Mouse (Mus musculus): Measurements from ENCODE around the gene Grik3. TPM values are rescaled to one million over a fixed set of nuclear protein-coding genes. Genes with fewer than 3 reads are reported as not detected.
"Not testable (repeated sequence)": the region's sequence is repeated elsewhere in the genome, so short reads cannot be mapped to it uniquely, and the experiment has no call there.

Gene Grik3
- total RNA-seq, 1 experiment from 2014 or later: 0.30 TPM

DNA sequence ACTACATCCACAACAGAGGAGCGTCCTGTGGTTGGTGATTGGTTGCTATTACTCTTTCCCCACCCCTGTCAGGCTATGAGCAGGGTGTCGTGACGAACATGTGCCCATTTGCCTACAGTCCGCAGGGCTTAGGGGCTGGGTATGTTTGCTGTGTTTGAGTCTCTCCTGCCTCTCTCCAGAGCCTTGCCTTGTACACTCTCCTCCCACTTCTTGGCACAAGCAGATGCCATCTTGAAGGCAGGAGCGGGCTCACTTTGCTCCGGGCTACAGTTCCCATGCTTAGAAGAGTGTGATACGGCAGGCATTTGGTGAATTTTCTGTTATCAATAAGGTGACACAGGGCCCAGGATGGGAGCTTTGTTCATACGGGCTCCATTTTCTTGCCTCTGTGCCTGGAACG is 104.5 kb downstream of the Grik3 start:
- DNase-seq: no peak

DNA sequence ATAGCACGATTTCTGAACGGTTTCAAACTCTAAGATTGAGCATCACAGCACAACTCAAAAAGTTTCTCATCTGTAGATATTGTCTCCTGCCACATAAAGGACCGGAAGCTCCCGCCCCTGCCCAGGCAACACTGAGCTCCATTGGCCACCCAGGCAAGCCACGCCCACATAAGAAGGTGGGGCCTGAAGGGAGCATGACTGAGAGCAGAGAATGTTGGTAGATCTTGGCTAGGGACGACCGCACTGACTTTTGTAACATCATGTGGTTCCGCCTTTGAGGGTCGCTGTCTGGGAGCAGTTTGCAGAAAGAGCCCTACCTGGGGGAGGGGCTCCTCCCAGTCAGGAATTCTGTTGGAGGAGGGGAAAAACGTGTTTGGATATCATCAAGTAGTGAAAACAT is 108.2 kb downstream of the Grik3 start:
- no peak for DNase-seq

DNA sequence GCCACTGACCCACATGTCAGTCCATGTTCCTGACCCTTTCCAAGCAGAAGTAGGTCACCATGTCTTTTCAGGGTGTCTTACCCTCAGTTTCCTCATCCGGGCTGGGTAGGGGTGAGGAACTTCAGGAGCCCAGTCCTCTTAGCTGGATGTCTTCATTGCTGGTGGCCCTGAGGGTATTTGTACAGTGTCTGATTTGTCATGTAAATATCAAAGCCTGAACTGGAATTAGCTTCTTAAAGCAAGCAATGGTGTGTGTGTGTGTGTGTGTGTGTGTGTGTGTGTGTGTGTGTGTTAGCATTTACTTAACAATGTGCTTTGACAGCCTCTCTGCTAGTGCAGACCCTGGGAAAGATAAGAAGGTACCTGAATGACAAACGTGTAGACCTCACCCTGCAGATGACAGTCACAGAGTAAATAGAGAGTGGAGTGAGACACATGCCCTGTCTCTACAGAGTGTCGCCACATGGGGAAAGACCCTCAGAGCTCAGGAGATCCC is 109.1 kb downstream of the Grik3 start:
- no peak for DNase-seq

DNA sequence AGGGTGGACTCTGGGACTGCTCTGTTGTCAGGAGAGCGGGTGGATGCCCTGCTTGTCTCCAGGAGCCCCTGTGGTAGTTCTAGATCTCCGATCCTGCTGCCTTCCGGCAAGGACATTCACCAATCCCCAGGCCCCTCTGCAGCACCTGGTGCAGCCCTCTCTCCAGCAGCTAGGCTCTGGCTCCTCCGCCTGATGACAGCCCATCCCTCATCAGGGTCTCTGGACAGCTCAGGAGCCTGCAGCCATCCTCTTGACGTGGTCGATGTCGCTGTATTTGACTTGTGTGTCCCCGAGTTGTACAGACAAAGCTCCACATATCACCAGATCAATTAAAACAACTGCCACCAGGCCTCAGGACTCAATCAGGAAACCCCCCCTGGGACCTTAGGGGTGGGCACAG is 110.1 kb downstream of the Grik3 start:
- no peak for DNase-seq

DNA sequence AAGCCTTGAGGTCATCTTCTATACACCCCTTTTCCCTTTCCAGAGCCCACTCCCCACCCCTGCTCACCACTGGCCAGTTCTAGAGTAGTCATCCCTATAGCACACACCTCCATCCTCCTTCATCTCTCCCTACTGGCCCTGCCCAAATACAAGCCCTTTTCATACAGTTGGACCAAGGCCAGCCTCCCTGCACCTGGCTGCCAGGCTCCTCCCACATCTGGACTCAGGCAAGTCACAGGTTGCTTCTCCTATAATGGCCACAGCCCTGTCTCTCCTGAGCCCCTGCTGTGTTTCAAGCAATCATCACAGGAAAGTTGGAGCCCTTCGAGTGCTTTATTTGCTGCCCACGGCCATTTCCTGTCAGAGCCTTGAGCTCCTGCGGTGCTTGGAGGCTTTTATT is 110.8 kb downstream of the Grik3 start:
- DNase-seq: no peak

DNA sequence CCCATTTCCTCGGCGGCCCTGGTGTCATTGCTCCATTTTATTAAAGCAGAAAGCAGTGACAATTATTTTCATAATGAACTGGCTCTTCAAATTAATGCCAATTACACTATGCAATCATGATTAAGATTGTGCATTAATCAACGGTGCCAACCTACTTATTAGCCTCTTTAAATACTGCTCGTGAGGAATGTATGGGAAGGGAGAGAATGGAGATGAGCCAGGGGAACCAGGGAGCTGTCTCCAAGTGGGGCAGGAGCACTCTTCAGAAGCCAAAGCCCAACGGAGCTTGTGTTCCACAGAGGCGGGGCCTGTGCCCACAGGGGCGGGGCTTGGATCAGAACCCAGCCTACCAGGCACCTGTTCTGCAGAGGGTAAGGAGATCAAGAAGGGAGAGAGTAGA is 114.0 kb downstream of the Grik3 start:
- no peak for DNase-seq

DNA sequence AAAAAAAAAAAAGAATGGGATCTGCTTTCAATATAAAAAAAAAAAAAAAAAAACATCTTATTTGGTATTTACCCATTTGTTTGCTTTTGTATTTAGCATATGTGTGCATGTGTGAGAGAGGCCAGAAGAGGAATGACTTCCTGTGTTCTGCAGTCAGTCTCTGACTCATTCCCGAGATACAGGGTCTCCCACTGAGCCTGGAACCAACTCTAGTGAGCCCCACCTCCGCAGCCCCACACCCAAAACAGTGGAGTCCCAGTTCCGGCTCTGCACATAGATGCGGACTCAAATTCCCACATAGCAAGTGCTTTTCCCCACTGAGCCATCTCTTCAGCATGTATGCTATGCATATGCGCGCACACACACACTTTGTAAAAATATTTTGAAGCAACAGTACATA is 115.6 kb downstream of the Grik3 start:
- DNase-seq: no peak

DNA sequence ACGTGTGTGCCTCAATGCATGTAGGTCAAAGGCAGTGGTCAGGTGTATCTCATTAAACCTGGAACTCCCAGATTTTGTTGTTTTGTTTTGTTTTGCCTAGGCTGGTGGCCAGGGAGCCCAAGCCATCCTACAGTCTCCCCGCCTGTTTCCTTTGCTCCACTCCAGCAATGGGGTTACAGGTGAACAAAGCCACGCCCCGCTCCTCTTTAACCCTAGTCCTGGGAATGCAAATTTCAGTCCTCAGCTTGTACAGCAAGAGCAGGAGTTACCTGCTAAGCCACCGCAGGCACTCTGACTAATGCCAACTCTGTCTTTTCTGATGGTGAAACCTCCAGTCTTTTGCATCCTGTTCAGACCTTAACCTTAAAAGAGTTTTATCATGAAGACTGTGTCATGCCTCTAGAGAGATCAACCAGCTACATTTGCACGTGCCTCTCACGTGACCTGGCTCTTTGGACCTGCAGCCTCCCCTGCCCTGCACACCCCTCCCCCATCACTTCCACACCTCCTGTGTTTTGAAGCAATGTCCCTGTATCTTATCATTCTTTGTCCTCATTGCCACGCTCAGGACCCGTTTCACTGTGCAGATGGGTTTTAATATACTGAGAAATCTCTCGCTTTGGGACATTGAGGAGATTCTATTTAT is 117.0 kb downstream of the Grik3 start:
- no peak for DNase-seq

DNA sequence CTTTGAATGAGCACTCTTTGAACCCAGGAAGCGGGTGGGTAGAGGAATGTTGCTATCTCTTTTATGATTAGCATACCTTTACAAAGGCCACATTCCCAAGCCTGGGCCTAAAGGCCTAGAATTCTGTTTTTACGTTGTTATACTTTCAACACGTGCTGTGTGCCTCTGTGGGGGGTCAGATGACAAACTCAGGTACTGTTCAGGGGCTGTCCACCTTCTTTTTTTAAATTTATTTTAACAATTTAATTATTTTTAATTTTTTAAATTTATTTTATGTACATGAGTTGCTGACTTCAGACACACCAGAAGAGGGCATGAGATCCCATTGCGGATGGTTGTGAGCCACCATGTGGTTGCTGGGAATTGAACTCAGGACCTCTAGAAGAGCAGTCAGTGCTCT is 118.4 kb downstream of the Grik3 start:
- DNase-seq: not testable (repeated sequence)

DNA sequence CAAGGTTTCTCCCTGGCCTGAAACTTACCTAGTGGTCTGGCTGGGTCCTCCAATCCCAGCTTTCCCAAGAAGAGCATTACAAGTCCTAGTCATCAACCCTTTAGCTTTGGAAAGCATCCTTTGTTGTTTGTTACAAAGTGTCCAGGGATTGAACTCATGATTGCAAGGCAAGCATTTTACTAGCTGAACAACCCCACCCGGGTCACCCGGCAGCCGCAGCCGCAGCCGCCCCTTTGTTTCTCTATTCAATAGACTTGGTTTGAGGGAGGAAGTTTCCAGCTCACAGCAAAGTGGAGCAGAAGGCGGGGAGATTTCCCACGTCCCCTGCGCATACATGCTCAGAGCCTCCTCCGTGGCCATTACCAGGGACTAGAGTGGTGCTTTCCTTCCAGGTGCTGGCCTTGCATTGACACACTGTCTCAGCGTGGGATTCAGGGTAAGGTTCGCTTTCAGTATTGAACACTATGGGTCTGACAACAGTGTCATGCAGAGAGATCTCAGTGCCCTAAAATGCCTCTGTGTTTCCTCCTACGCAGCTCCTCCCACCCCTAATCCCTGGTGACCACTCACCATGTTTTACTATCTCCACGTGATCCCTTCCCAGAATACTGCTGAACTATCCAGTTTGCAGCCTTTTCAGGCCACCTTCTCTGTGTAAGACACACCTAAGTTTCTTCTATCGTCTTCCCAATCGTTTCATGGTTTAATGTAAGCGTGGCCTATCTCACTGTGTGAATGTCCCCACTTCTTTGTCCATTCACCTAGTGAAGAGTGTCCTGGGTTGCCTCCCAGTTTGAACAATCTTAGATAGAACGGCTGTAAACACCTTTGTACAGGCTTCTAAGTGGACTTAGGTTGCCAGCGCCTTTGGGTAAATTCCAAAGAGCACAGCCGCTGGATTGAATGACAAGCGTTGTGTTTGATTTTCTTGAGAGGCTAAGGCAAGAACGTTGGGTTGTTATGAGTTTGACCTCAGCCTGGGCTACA is 119.1 kb downstream of the Grik3 start:
- DNase-seq: no peak

DNA sequence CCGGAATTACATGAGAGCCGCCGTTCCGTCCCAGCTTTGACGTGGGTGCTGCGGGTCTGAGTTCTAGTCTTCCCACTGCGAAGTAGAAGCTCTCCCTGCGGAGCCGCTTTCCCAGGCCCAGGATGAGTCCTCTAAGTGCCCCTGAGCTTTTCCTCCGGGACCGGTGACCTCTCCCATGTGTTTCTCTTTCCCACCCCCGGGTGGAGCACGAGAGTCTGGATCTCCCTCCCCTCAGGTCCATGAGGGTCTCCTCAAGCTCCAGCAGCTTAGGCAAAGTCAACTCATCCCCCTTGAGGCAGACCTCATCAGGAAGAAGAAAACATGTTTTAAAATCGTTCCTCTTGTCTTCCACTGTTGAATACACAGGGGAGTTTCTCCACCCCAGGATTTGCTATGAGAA is 127.4 kb downstream of the Grik3 start:
- no peak for DNase-seq

DNA sequence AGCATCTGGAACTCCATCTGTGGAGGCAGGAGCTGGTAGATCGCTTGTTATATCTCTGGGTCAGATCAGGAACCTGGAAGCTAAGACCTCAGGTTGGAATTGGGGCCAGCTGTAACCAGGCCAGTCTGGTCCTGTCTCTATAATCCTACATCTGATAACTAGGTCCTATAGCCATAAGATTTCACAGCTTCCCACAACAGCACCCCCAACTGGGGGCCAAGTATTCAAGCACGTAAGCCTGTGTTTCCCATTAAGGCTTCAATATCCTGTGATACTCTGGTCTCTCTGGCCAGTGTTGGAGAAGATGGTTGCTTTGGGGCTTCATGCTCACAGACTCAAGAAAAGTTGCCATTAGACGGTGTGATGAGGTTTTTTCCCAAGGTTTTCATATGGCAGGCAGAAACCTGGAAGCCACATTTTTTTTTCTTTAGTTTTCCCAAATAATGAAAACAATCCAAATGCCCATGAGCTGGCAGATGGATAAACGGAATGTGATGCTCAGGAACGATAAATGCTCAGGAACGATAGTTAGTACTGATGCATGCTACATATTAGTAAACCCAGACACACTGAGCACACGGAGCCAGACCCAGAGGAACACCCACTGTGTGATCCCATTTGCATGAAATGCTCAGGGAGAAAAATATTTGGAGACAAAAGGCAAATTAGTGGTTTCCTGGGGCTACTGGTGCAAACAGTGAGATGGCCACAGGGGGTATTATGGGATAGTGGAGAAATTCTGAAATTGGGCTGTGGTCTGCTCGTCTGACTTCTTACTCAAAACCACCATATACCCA is 128.2 kb downstream of the Grik3 start:
- no peak for DNase-seq

DNA sequence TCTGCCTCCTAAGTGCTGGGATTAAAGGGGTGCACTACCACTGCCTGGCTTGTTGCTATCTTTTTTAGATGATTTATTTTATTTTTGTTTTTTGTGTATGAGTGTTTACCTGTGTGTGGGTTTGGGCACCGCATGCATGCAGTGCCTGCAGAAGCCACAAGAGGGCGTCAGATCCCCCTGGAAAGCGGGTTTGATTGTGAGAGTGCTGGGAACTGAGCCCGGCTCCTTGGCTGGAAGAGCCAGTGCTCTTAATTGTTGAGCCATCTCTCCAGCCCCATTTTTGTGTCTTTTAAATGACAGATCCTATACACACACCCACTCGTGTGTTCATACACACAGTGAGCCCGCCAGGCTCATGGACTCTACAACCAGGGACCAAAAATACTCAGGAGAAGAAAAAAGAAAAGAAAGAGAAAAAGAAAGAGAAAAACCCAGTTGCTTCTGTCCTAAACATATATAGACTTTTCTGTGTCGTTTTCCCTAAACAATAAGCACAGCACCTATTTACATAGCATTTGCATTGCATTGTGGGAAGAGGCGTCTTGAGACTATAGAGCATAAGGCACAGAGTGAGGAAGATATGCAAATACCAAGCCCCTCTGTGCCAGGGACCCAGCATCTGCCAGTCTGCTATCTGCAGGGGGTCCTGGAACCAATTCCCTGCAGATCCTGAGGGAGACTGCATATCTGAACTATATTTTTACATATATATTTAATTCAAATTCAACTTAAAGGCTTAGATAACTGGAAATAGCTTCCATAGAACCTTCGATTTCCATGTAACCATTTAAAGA is 134.6 kb downstream of the Grik3 start:
- DNase-seq: no peak

DNA sequence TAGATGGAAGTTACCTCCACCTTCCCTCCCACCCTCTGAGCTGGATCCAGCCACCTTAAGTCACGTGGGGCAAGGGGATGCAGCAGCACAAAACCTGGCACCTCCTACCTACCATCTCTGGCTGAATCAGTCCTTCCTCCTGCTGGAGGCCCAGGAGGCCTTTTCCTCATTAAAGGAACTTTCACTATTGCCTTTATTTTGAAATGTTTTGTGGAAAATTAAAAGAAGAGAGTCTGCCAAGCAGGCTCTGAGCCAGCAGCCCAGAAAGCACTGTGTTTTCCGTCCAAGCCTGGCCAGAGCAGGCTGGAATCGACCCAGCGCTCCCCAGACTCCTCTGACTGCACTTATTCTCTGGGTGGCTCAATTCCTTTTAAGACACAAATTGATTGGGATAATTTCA is 139.0 kb downstream of the Grik3 start:
- DNase-seq: peak; percentile 60

DNA sequence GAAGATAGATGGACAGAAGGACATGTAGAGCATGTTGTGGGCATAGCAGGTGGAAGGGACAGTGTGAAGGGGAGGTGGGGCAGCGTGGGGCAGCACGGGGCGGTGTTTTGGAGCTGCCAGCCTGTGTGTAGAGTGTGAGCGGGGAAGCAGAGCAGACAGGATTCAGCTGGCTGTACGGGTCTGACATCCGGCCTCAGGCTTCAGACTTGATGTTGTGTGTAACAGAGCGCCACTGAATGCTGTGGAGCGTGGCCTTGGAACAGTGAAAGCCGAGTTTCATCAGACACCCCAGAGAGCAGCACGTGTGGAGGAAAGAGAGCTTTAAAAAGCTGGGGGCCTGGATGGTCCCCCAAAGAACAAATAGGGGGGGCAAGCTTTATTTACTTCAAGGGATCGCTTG is 144.5 kb downstream of the Grik3 start:
- DNase-seq: no peak

DNA sequence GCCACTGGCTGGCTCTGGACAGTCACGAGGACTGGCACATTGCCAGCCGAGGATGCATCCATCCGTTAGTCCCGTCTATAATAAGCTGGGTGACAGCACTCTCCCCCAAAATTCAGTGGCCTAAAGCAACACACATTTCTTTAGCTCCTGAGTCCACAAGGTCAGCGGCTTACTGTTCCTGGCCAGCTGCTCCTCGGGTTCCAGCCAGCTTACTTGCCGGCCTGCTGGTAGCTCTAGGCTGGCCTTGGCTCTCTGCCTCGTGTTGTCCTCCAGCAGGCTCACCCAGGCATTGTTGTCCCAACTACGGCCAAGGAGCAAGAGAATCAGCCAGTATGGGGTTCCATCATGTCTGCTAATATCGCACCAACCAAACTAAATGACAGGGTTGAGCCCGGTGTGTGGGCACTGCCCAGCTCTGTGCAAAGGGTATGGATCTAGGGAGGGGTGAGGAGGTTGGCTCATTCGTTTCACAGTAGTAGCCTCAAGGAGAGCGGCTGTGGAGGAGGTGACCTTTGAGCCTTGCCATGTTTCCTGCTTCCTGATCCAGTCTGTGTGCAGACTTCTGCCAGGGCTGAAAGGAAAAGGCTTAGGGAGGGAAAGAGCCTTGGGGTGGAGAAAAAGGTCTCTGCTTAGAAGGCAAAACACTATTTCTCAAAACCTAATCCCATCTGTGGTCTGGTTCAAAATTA is 146.3 kb downstream of the Grik3 start:
- peak; percentile 84 for DNase-seq

DNA sequence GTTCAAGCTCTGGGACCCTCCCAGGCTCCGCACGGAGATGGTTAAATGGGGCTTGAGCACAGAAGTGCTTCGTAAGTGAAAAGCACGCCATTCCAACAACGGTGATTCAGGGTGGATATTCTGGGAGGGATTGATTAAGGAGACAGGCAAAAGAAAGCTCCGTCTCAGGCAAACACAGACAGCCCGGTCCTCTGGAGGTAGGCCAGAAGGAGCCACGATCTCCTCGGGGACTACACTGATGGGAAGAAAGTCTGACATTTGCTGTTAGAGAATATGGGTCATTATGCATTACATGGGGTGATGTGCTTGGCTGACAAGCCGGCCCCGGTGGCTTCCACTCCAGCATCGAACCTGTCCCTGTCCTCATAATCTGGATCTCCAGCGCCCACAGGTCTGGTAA is 146.9 kb downstream of the Grik3 start:
- no peak for DNase-seq

DNA sequence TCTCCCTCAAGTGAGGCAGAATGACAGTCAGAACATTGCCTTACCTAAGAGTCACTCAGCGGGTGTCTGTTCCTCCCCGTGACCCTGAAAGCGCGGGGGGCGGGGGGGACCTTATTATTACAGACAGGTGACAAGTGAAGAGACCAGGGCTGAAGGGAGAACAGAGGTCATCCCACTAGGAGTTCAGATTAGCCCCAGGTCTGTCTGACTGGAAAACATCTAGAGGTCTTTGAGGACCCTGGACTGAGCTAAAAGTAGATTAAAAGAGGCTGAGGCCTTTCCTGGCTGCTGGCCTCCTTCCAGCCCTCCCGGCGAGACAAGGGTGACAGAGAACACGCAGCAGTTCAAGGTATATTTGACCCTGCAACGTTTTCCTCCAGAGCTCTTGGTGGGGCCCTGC is 150.0 kb downstream of the Grik3 start:
- no peak for DNase-seq

DNA sequence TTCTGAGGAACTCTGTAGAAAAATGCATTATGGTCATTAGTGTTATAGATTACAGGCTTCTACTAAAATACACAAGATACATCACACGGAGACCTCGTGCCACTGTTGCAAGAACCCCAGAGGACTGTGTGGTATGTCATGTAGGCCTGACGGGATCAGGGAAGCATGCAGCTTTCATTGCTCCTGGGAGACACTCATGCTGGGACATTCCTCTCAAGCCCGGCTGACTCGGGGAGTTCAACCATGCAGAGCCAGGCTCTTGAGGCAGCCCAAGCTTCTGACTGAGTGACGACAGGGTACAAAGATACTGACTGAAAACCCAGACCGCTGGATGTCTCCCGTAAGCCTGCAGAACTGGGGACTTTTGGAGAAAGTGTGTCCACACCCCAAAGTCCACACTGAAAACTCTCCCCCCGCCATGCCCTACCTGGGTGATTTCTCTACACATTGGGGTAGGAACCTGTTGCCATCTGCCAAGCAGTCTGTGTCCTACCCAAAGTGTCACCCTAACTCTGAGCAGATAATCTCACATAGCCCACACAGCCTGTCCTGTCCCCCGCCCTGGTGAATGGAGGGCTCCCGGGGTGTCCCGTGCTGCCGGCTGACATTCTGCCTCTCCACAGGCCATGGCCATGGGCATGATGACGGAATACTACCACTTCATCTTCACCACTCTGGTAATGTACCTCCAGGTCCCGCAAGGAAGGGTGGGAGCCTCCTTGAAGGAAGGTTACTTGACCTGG is 150.6 kb downstream of the Grik3 start:
- no peak for DNase-seq

Data from adrenal gland, postnatal 14 days (tissue).